Mouse (Mus musculus) bone marrow, adult 2 months (tissue): Measurements from ENCODE around the gene Pcif1. TPM values are rescaled to one million over a fixed set of nuclear protein-coding genes. Genes with fewer than 3 reads are reported as not detected.

Experiments
- H3K27ac ChIP-seq: fragments of 200-500 bp; 2 replicates; pipeline ENCODE4 v1.5.1; 2012; ENCODE audit warnings: low read depth, mild to moderate bottlenecking, control low read depth, inconsistent platforms, low read length; ENCODE audit not compliant: control insufficient read depth, poor library complexity, insufficient read depth
- H3K4me1 ChIP-seq: fragments of 200-500 bp; 2 replicates; pipeline ENCODE4 v1.6.1; 2011; ENCODE audit warnings: low read length; ENCODE audit not compliant: control insufficient read depth, insufficient read depth
- H3K4me3 ChIP-seq: fragments of 200-500 bp; replicated peaks from 2 replicates; pipeline ENCODE3; 2011; ENCODE audit warnings: mild to moderate bottlenecking, low read depth, low read length, control low read depth; ENCODE audit not compliant: control insufficient read depth
- CTCF ChIP-seq: fragments of 200-500 bp; IDR thresholded peaks from 2 replicates; pipeline ENCODE4 v1.5.1; 2011; ENCODE audit warnings: low read length, control low read depth; ENCODE audit not compliant: control insufficient read depth, insufficient read depth
- POLR2A ChIP-seq: fragments of 200-500 bp; IDR thresholded peaks from 2 replicates; pipeline ENCODE4 v1.6.1; 2011; ENCODE audit warnings: low read depth, mild to moderate bottlenecking, control low read depth, low read length, borderline replicate concordance; ENCODE audit not compliant: control insufficient read depth
- WGBS: fragments of 180-500 bp; shearing (Covaris S2); methylation state at CpG from one replicate; pipeline ENCODE4 v1.1.7; 2018; 5-methylcytosine and 5-hydroxymethylcytosine counted together
- polyA plus RNA-seq: library from polyadenylated mRNA; stranded (reverse); fragments of >200 nt; gene quantifications from 2 replicates; pipeline ENCODE4 v1.2.4, GENCODE M21; 2011; ENCODE audit warnings: low replicate concordance; ENCODE audit not compliant: missing spikeins, insufficient read depth, insufficient read length

Pcif1 gene
- polyA plus RNA-seq, 1 experiment, result 31.6 TPM

DNA sequence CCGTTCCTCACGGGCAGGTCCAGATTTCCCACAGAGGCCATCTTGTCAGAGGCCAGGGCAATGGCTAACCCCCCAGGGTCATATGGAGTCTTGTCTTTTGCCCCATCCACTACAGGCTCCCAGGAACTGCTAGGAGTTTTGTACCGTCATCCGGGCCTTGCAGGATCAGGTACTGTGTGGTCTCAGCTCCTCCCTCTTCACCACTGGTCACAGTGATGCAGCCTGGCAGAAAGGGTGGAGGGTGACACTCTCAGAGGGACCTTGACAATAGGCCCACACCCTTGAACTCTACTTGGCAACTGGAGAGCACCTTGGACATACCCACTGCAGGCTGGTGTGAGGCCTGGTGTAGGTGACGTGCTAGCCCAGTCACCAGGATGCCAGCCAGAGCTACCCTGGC, 28.9 kb downstream of the Pcif1 start:
- Histone ChIP-seq H3K4me3 (no peak overlapping the region), H3K4me1 (peaks cover 5% of the 10 kb centered on the region), H3K27ac (no peak overlapping the region)
- 95% methylated on average over 5 of the region's 5 CpGs for WGBS
- no peak for TF ChIP-seq CTCF
- no peak for TF ChIP-seq POLR2A

DNA sequence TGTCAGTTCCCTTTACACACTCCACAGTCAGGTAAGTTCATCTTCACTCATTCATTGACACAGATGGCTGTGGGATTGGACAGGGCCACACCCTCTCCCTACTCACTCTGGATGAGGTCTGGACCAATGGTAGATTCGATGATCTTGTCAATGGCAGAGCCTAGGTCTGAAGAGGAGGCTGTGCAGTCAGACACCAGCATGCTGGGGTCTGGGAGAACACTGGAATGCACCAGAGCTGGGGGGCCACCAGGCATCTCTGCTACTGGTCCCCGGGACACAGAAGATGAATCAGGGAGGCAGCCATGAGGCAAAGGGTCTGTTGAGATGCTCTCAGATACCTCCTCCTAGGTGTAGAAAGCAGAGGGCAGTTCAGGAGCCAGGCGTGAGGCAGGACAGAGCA, 30.0 kb downstream of the Pcif1 start:
- 90% methylated on average over 3 of the region's 3 CpGs for WGBS
- no peak overlapping the region for H3K4me3 ChIP-seq
- no peak overlapping the region for H3K27ac ChIP-seq

DNA sequence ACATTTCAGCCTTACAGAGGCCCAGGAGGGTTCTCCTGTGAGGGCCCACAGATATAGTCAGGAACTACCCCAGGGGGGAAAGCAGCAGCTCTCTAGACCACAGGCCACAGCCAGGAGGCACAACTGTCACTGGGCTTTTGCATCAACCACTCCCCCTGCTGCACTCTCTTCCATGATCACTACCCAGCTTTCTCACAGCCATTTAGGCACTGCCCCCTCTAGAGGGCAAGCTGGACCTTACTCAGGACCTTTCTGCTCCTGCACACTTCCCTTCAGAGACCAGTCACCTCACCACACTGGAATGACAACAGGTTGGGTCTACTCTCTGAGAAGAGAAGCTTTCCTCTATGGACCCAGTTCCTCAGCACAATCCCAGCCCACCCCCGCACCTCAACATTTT, 30.4 kb downstream of the Pcif1 start:
- H3K4me3 ChIP-seq, result peak overlapping the region; percentile 10
- H3K27ac ChIP-seq, result peak overlapping the region; percentile 1; the same call in 1 of the 2 replicates
- peaks cover 8% of the 10 kb centered on the region for H3K4me1 ChIP-seq
- WGBS, result 79% methylated on average over 1 of the region's 1 CpGs
- TF ChIP-seq POLR2A (no peak), CTCF (peak; percentile 75)

More for the DNA sequence above, 30.0 kb downstream of the Pcif1 start:
- no peak for TF ChIP-seq POLR2A
- TF ChIP-seq CTCF, result no peak
- peaks cover 8% of the 10 kb centered on the region for H3K4me1 ChIP-seq

GRCm38 (mm10) chr2:164910360-164911061, 31.4 kb downstream of the Pcif1 start:
- 3% methylated on average over 37 of the region's 37 CpGs for WGBS
- peak overlapping the region; percentile 100 for H3K27ac ChIP-seq
- H3K4me1 ChIP-seq, result peaks cover 8% of the 10 kb centered on the region
- TF ChIP-seq POLR2A (no peak), CTCF (no peak)
- H3K4me3 ChIP-seq, result peak overlapping the region; percentile 75

- whole genome bisulfite sequencing, result under 1% methylated on average over 91 of the region's 91 CpGs
- TF ChIP-seq CTCF, result no peak
- no peak; the same call in 1 of the 2 replicates for TF ChIP-seq POLR2A
- H3K4me3 ChIP-seq, result peak within 1 kb of the TSS; percentile 84
- H3K4me1 ChIP-seq, result peaks cover 8% of the 10 kb centered on the region
- peak within 1 kb of the TSS; percentile 100 for H3K27ac ChIP-seq
These were observed 32.3 kb downstream of the Pcif1 start, which contains the start of gene Zfp335 for GRCm38 (mm10) chr2:164911086-164912048. Zfp335 (minus strand) TSS chr2:164911757.

DNA sequence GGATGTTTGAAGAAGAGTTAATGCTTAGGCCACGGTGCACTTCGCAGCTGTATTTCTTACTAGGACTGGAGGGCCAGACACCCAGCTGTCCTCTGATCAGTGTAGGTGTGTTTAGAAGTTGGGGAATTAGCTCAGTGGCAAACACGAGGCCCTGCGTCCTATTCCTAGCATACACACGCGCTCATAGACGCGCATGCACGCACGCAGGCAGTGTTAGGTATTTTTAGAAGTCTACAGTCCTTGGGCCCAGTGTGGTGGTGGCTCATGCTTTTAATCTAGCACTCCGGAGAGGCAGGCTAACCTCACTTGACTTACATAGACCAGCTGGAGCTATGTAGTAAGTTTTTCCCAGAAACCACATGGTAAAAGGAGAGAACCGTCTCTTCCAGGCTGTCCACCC, 33.0 kb downstream of the Pcif1 start:
- Histone ChIP-seq H3K4me1 (peaks cover 10% of the 10 kb centered on the region), H3K4me3 (peak overlapping the region; percentile 84), H3K27ac (peak overlapping the region; percentile 100)
- TF ChIP-seq CTCF (no peak), POLR2A (no peak)
- WGBS, result 3% methylated on average over 12 of the region's 12 CpGs

- Histone ChIP-seq H3K27ac (peak overlapping the region; percentile 78), H3K4me3 (no peak overlapping the region), H3K4me1 (peaks cover 12% of the 10 kb centered on the region)
- TF ChIP-seq CTCF (no peak), POLR2A (no peak)
- WGBS, result 59% methylated on average over 9 of the region's 9 CpGs
These were observed 33.8 kb downstream of the Pcif1 start for GRCm38 (mm10) chr2:164912749-164913427.
